Mouse (Mus musculus) ES-E14 (cell line): ENCODE measurements around the gene 4930518I15Rik.

Experiments used
- CHD2 ChIP-seq: IDR thresholded peaks from 2 replicates; pipeline ENCODE4 v1.6.1; 2014; ENCODE audit warnings: mild to moderate bottlenecking, low read depth, low read length, inconsistent platforms
- MAFK ChIP-seq: IDR thresholded peaks from 2 replicates; pipeline ENCODE4 v1.6.1; 2014; ENCODE audit warnings: mild to moderate bottlenecking, low read depth, low read length, inconsistent platforms; ENCODE audit not compliant: insufficient read depth
- ZC3H11A ChIP-seq: IDR thresholded peaks from 2 replicates; pipeline ENCODE4 v1.6.1; 2012; ENCODE audit warnings: low read depth, mild to moderate bottlenecking, inconsistent platforms, low read length, borderline replicate concordance

GRCm38 (mm10) chr2:156882431-156883001, 24.8 kb upstream of the 4930518I15Rik start:
- TF ChIP-seq ZC3H11A (no peak), CHD2 (no peak), MAFK (no peak)
